21 mouse cellular contexts compared by ENCODE assay signal in the genomic region with DNA sequence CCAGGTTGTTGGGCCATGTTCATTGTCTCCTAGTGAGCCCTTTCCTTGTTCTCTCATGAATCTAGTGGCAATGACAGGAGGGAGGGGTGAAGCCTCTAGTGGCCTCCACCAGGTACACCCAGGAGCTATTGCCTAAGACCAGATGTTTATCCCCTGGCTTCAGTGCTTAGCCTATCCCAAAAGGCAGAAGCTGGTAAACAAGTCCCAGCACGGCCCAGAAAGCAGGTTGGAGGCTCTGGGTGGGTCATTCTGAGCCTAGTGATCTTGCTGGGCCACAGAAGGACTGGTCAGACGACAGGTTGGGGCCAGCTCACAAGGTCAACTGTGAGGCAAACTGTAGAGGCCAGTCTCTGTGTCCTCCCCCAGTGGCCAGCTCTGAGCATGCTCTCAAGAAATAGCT. TPM values are rescaled to one million over a fixed set of nuclear protein-coding genes. Genes with fewer than 3 reads are reported as not detected.
"Had no signal": no experiment of that assay in that cellular context is flagged by ENCODE, and none has a peak within 500 bp of the region (broad histone marks: within the 10 kb centered on the region; RNA-seq: fewer than 3 reads in every experiment).

No protein-coding gene starts in this region.

- H3K27me3 ChIP-seq: limb, embryonic 12.5 days; liver, embryonic 13.5 days; midbrain, embryonic 13.5 days; neural tube, embryonic 15.5 days had no signal

- H3K27ac ChIP-seq: hindbrain, postnatal 0 days; kidney, postnatal 0 days; limb, embryonic 12.5 days; liver, embryonic 13.5 days; midbrain, embryonic 13.5 days; neural tube, embryonic 15.5 days had no signal

- H3K9me3 ChIP-seq: limb, embryonic 12.5 days; liver, embryonic 13.5 days; midbrain, embryonic 13.5 days; neural tube, embryonic 15.5 days had no signal

- H3K4me3 ChIP-seq: limb, embryonic 12.5 days; liver, embryonic 13.5 days; midbrain, embryonic 13.5 days; myocyte; neural tube, embryonic 15.5 days had no signal

- ATAC-seq: hindbrain, postnatal 0 days; midbrain, embryonic 13.5 days had no signal

- DNase-seq: kidney, adult 11 months; kidney, adult 9 months; kidney, postnatal 36 days; layer of hippocampus, adult 9-11 months; liver, embryonic 13.5 days; lung, embryonic 14.5 days; right cerebral cortex, adult 18-20 months; right cerebral cortex, postnatal 25 days; thymus, postnatal 36 days had no signal

- H3K4me2 ChIP-seq: limb, embryonic 12.5 days; liver, embryonic 13.5 days; lung, embryonic 14.5 days; midbrain, embryonic 13.5 days; neural tube, embryonic 15.5 days had no signal

- H3K4me1 ChIP-seq: limb, embryonic 12.5 days; liver, embryonic 13.5 days; midbrain, embryonic 13.5 days; neural tube, embryonic 15.5 days had no signal

- H3K36me3 ChIP-seq: limb, embryonic 12.5 days; liver, embryonic 13.5 days; midbrain, embryonic 13.5 days; neural tube, embryonic 15.5 days had no signal

- H3K9ac ChIP-seq: limb, embryonic 12.5 days; liver, embryonic 13.5 days; lung, embryonic 14.5 days; midbrain, embryonic 13.5 days; neural tube, embryonic 15.5 days had no signal

RNA-seq across cellular contexts. Expression of gene Scgb1a1, which starts 3.0 kb away (rescaled TPM):
- total RNA-seq: hindbrain, postnatal 0 days; layer of hippocampus, adult 18-20 months; left cerebral cortex, postnatal 36 days; megakaryocyte progenitor cell, adult 5-6 weeks; midbrain, postnatal 0 days had no signal
- polyA plus RNA-seq: hindbrain, postnatal 0 days; intestine, embryonic 14.5 days; kidney, postnatal 0 days; limb, embryonic 12.5 days; liver, embryonic 13.5 days; lung, embryonic 14.5 days; midbrain, embryonic 13.5 days; midbrain, postnatal 0 days; myocyte; neural tube, embryonic 11.5 days; neural tube, embryonic 15.5 days had no signal
